Mouse (Mus musculus): ENCODE measurements around the gene Phldb2.

Phldb2 gene

GRCm38 (mm10) chr16:45795188-45795693 lies 158.2 kb downstream of the Phldb2 start:
- DNase-seq (ENCODE audit: low spot score in 2 of 2): no peak

- no peak for DNase-seq (ENCODE audit: low spot score in 2 of 2)
Measured at GRCm38 (mm10) chr16:45792781-45793180, 160.6 kb downstream of the Phldb2 start.

- no peak for DNase-seq (ENCODE audit: low spot score in 2 of 2)
Measured at GRCm38 (mm10) chr16:45791286-45791685, 162.1 kb downstream of the Phldb2 start.

GRCm38 (mm10) chr16:45789311-45789710 lies 164.1 kb downstream of the Phldb2 start:
- no peak for DNase-seq (ENCODE audit: low spot score in 2 of 2)

GRCm38 (mm10) chr16:45787650-45788049 lies 165.7 kb downstream of the Phldb2 start:
- DNase-seq (ENCODE audit: low spot score in 2 of 2): no peak

- DNase-seq (ENCODE audit: low spot score in 2 of 2): no peak
Measured at GRCm38 (mm10) chr16:45786639-45787038, 166.8 kb downstream of the Phldb2 start.

GRCm38 (mm10) chr16:45780001-45780400 lies 173.4 kb downstream of the Phldb2 start:
- no peak for DNase-seq (ENCODE audit: low spot score in 2 of 2)

- no peak for DNase-seq (ENCODE audit: low spot score in 2 of 2)
Measured at GRCm38 (mm10) chr16:45774813-45775212, 178.6 kb downstream of the Phldb2 start.

- no peak for DNase-seq (ENCODE audit: low spot score in 2 of 2)
Measured at GRCm38 (mm10) chr16:45770914-45771313, 182.5 kb downstream of the Phldb2 start.

- DNase-seq (ENCODE audit: low spot score in 2 of 2): no peak
Measured at GRCm38 (mm10) chr16:45767853-45768640, 185.4 kb downstream of the Phldb2 start.

- DNase-seq (ENCODE audit: low spot score in 2 of 2): no peak
Measured at GRCm38 (mm10) chr16:45767434-45767833, 186.0 kb downstream of the Phldb2 start.

- no peak for DNase-seq (ENCODE audit: low spot score in 2 of 2)
Measured at GRCm38 (mm10) chr16:45765801-45766494, 187.4 kb downstream of the Phldb2 start.

GRCm38 (mm10) chr16:45765102-45765501 lies 188.3 kb downstream of the Phldb2 start:
- DNase-seq (ENCODE audit: low spot score in 2 of 2): no peak

GRCm38 (mm10) chr16:45762859-45763505 lies 190.4 kb downstream of the Phldb2 start:
- no peak for DNase-seq (ENCODE audit: low spot score in 2 of 2)

GRCm38 (mm10) chr16:45761425-45761824 lies 192.0 kb downstream of the Phldb2 start:
- no peak for DNase-seq (ENCODE audit: low spot score in 2 of 2)

- DNase-seq (ENCODE audit: low spot score in 2 of 2): no peak
Measured at GRCm38 (mm10) chr16:45758726-45759269, 194.6 kb downstream of the Phldb2 start.

GRCm38 (mm10) chr16:45757421-45758078 lies 195.8 kb downstream of the Phldb2 start:
- DNase-seq (ENCODE audit: low spot score in 2 of 2): no peak

- DNase-seq (ENCODE audit: low spot score in 2 of 2): no peak
Measured at GRCm38 (mm10) chr16:45756855-45757254, 196.5 kb downstream of the Phldb2 start.

- DNase-seq (ENCODE audit: low spot score in 2 of 2): no peak
Measured at GRCm38 (mm10) chr16:45743591-45744144, 209.7 kb downstream of the Phldb2 start.

- peak; percentile 87 to 91 for DNase-seq (ENCODE audit: low spot score in 2 of 2)
Measured at GRCm38 (mm10) chr16:45742615-45743476, 210.6 kb downstream of the Phldb2 start, which contains the start of gene Abhd10. TSS of gene Abhd10 (minus strand) at chr16:45742955.
